Mouse (Mus musculus) CH12.LX (cell line): ENCODE measurements at regions not wholly inside any gene's neighbourhood (a gene's known extent, or its start where the extent isn't known, plus 50 kb on each side); places are given as distances from the start of the nearest gene placed in this dataset.

ENCODE experiments used
- DNase-seq: peaks from one replicate; pipeline ENCODE4 v3.0.0-alpha.2; 2013; ENCODE audit errors: extremely low read depth
- H3K27ac ChIP-seq: 2 replicates; pipeline ENCODE4 v1.5.1; 2012; ENCODE audit warnings: low read depth, mild to moderate bottlenecking, control low read depth, moderate library complexity; ENCODE audit not compliant: insufficient read depth
- H3K27me3 ChIP-seq: replicated peaks from 2 replicates; pipeline ENCODE3; 2012; ENCODE audit warnings: inconsistent platforms
- H3K36me3 ChIP-seq, 2 experiments: replicated peaks in 1 of 2; 2 replicates each; pipeline versions ENCODE3 to v1.6.1; 2012; ENCODE audit warnings: inconsistent platforms in 1 of 2, low read length in 1 of 2, mild to moderate bottlenecking in 1 of 2, mixed read lengths in 1 of 2, moderate library complexity in 1 of 2; ENCODE audit not compliant: control insufficient read depth in 1 of 2, insufficient read depth in 1 of 2
- H3K4me1 ChIP-seq, 2 experiments: 2 replicates each; pipeline ENCODE4 v1.6.1; 2012; ENCODE audit warnings: inconsistent platforms in 1 of 2, moderate library complexity in 1 of 2; ENCODE audit not compliant: insufficient read depth in 2 of 2, control insufficient read depth in 1 of 2
- H3K4me2 ChIP-seq: 2 replicates; pipeline ENCODE4 v1.6.1; 2012; ENCODE audit warnings: low read depth, mild to moderate bottlenecking, control low read depth; ENCODE audit not compliant: poor library complexity, insufficient read depth, severe bottlenecking
- H3K4me3 ChIP-seq, 3 experiments: fragments of 150-350 bp in 1 of 3; sonication (generic) in 1 of 3; replicated peaks in 1 of 3; 2 replicates each; pipeline versions ENCODE3 to v1.5.1; 2011 to 2012; ENCODE audit warnings: low read depth in 2 of 3, low read length in 2 of 3, mild to moderate bottlenecking in 2 of 3, moderate library complexity in 2 of 3, control low read depth in 1 of 3, improper control_type of control experiment in 1 of 3, inconsistent platforms in 1 of 3, mixed read lengths in 1 of 3; ENCODE audit not compliant: poor library complexity in 1 of 3
- H3K79me2 ChIP-seq: replicated peaks from 2 replicates; pipeline ENCODE4 v1.6.1; 2012; ENCODE audit warnings: mild to moderate bottlenecking, moderate library complexity; ENCODE audit not compliant: control insufficient read depth, poor library complexity, insufficient read depth, severe bottlenecking; ENCODE audit errors: extremely low read depth
- H3K9ac ChIP-seq: 2 replicates; pipeline ENCODE4 v1.6.1; 2012; ENCODE audit warnings: low read depth, mild to moderate bottlenecking, control low read depth, moderate library complexity; ENCODE audit not compliant: insufficient read depth
- H3K9me3 ChIP-seq: replicated peaks from 2 replicates; pipeline ENCODE3; 2012; ENCODE audit warnings: low read length, inconsistent platforms, mixed read lengths
- BHLHE40 ChIP-seq: IDR thresholded peaks from 2 replicates; pipeline ENCODE4 v1.6.1; 2011; ENCODE audit warnings: mild to moderate bottlenecking, low read depth, low read length, improper control_type of control experiment
- CHD1 ChIP-seq: IDR thresholded peaks from 2 replicates; pipeline ENCODE4 v1.6.1; 2012; ENCODE audit warnings: low read depth, low read length, improper control_type of control experiment, inconsistent platforms
- EP300 ChIP-seq: IDR thresholded peaks from 2 replicates; pipeline ENCODE4 v1.6.1; 2011; ENCODE audit warnings: low read length, improper control_type of control experiment
- GABPA ChIP-seq: IDR thresholded peaks from 2 replicates; pipeline ENCODE4 v1.6.1; 2012; ENCODE audit warnings: low read depth, low read length, improper control_type of control experiment, inconsistent platforms; ENCODE audit not compliant: insufficient replicate concordance
- IRF4 ChIP-seq: IDR thresholded peaks from 2 replicates; pipeline ENCODE4 v1.6.1; 2014; ENCODE audit warnings: low read depth, mild to moderate bottlenecking, inconsistent platforms, low read length, improper control_type of control experiment
- JUND ChIP-seq: conservative IDR thresholded peaks from 2 replicates; pipeline ENCODE4 v1.6.1; 2011; ENCODE audit warnings: low read depth, low read length, improper control_type of control experiment
- MAX ChIP-seq: IDR thresholded peaks from 2 replicates; pipeline ENCODE4 v1.6.1; 2011; ENCODE audit warnings: low read length, improper control_type of control experiment
- MAZ ChIP-seq: IDR thresholded peaks from 2 replicates; pipeline ENCODE4 v1.6.1; 2012; ENCODE audit warnings: low read depth, mild to moderate bottlenecking, inconsistent platforms, low read length, improper control_type of control experiment, moderate library complexity
- MXI1 ChIP-seq: IDR thresholded peaks from 2 replicates; pipeline ENCODE4 v1.6.1; 2011; ENCODE audit warnings: mild to moderate bottlenecking, low read depth, low read length, improper control_type of control experiment
- MYC ChIP-seq: IDR thresholded peaks from 2 replicates; pipeline ENCODE4 v1.6.1; 2011; ENCODE audit warnings: low read depth, mild to moderate bottlenecking, improper control_type of control experiment, low read length
- NELFE ChIP-seq: IDR thresholded peaks from 2 replicates; pipeline ENCODE4 v1.6.1; 2011; ENCODE audit warnings: low read depth, low read length, improper control_type of control experiment
- NRF1 ChIP-seq: IDR thresholded peaks from 2 replicates; pipeline ENCODE4 v1.6.1; 2014; ENCODE audit warnings: low read depth, mild to moderate bottlenecking, inconsistent platforms, low read length, improper control_type of control experiment, moderate library complexity
- PAX5 ChIP-seq: IDR thresholded peaks from 2 replicates; pipeline ENCODE4 v1.6.1; 2012; ENCODE audit warnings: low read length, inconsistent platforms, mixed read lengths
- POLR2AphosphoS2 ChIP-seq: IDR thresholded peaks from 2 replicates; pipeline ENCODE4 v1.6.1; 2011; ENCODE audit warnings: low read depth, low read length, improper control_type of control experiment
- RAD21 ChIP-seq: IDR thresholded peaks from 2 replicates; pipeline ENCODE4 v1.6.1; 2011; ENCODE audit warnings: low read depth, mild to moderate bottlenecking, low read length, improper control_type of control experiment, moderate library complexity
- RCOR1 ChIP-seq: conservative IDR thresholded peaks from 2 replicates; pipeline ENCODE4 v1.6.1; 2012; ENCODE audit warnings: low read depth, mild to moderate bottlenecking, inconsistent platforms, low read length, improper control_type of control experiment
- SIN3A ChIP-seq: IDR thresholded peaks from 2 replicates; pipeline ENCODE4 v1.6.1; 2012; ENCODE audit warnings: low read length, improper control_type of control experiment, inconsistent platforms
- SMC3 ChIP-seq: IDR thresholded peaks from 2 replicates; pipeline ENCODE4 v1.6.1; 2011; ENCODE audit warnings: low read depth, low read length, improper control_type of control experiment
- TCF12 ChIP-seq: IDR thresholded peaks from 2 replicates; pipeline ENCODE4 v1.6.1; 2014; ENCODE audit warnings: low read depth, mild to moderate bottlenecking, inconsistent platforms, low read length, improper control_type of control experiment
- UBTF ChIP-seq: IDR thresholded peaks from 2 replicates; pipeline ENCODE4 v1.6.1; 2012; ENCODE audit warnings: low read depth, mild to moderate bottlenecking, inconsistent platforms, low read length, improper control_type of control experiment, moderate library complexity
- ZKSCAN1 ChIP-seq: IDR thresholded peaks from 2 replicates; pipeline ENCODE4 v1.6.1; 2012; ENCODE audit warnings: low read depth, inconsistent platforms, low read length, improper control_type of control experiment, borderline replicate concordance
- dilution Hi-C: fragments of 300-500 bp; cut with MboI; formaldehyde crosslinking; loops from 2 replicates; pipeline ENCODE4 v1.14.3; 2020; ENCODE audit warnings: low sequenced_read_pairs; ENCODE audit not compliant: extremely low pct_unique_long_range_greater_than_20kb, extremely low pct_ligation_motif_present
- in situ Hi-C: fragments of 300-500 bp; cut with MboI; formaldehyde crosslinking; loops from 3 replicates; pipeline ENCODE4 v1.14.3; 2019; ENCODE audit warnings: low sequenced_read_pairs, low pct_ligation_motif_present, low pct_unique_long_range_greater_than_20kb, mixed read lengths

DNA sequence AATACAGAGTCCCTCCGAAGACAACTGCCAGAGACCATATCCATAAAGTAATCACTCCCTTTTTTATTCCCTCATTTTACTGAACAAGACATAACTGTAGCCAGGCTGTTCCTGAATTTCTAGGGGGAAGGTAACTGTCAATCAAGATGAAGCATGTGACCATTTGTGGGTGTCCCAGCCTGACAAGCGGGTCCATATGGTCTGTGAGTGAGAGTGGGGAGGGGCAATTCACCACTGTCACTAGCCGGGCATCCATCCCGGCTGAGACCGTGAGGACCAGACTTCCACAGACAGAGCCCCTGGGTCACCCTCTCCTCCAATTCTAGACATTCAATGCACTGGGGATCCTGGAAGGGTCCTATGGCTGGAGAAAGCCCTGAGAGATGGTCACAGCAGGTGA, 54.6 kb downstream of the Gm11733 start:
- H3K9me3 ChIP-seq: no peaks in the 10 kb centered on the region
- H3K79me2 ChIP-seq: no peaks in the 10 kb centered on the region
- no peak overlapping the region for H3K4me2 ChIP-seq
- TF ChIP-seq MAZ: no peak
- TF ChIP-seq MXI1: no peak
- TF ChIP-seq JUND: no peak
- in situ Hi-C loops: no loop called here
- H3K9ac ChIP-seq: no peak overlapping the region
- H3K27ac ChIP-seq: no peak overlapping the region
- H3K36me3 ChIP-seq: no peaks in the 10 kb centered on the region
- no peak for DNase-seq
- no peak overlapping the region for H3K4me3 ChIP-seq
- dilution Hi-C loops: no loop called here
- H3K4me1 ChIP-seq: peaks cover 7 to 27% of the 10 kb centered on the region in 2 experiments
- H3K27me3 ChIP-seq: no peaks in the 10 kb centered on the region

- Histone ChIP-seq H3K9me3 (peaks cover 2% of the 10 kb centered on the region), H3K9ac (no peak overlapping the region), H3K27me3 (no peaks in the 10 kb centered on the region), H3K4me1 (peaks cover 7 to 39% of the 10 kb centered on the region in 2 experiments), H3K4me2 (no peak overlapping the region), H3K79me2 (no peaks in the 10 kb centered on the region), H3K36me3 (no peaks in the 10 kb centered on the region), H3K27ac (no peak overlapping the region), H3K4me3 (no peak overlapping the region)
- dilution Hi-C loops: no loop called here
- in situ Hi-C loops: no loop called here
- peak; percentile 18 for DNase-seq
- no peak for TF ChIP-seq MXI1
- no peak for TF ChIP-seq GABPA
- TF ChIP-seq RCOR1: no peak
- TF ChIP-seq POLR2AphosphoS2: no peak
- no peak for TF ChIP-seq SMC3
- TF ChIP-seq RAD21: no peak
- TF ChIP-seq BHLHE40: no peak
- TF ChIP-seq EP300: no peak
- TF ChIP-seq ZKSCAN1: no peak
- TF ChIP-seq PAX5: no peak
- TF ChIP-seq NELFE: no peak
- no peak for TF ChIP-seq SIN3A
- no peak for TF ChIP-seq UBTF
- TF ChIP-seq MAX: no peak
- peak; percentile 41; the same call in 1 of the 2 replicates for TF ChIP-seq NRF1
- TF ChIP-seq CHD1: peak; percentile 33; the same call in 1 of the 2 replicates
- 0 out of 2 replicates have a peak, but pooled peaks have one; percentile 23 for TF ChIP-seq MYC
- no peak for TF ChIP-seq IRF4
- peak; percentile 22; the same call in 1 of the 2 replicates for TF ChIP-seq TCF12
Observed at GRCm38 (mm10) chr11:117540609-117541008, 56.4 kb downstream of the Gm11733 start.
